Comparison of ENCODE assay signal across 8 mouse cellular contexts in the genomic region with DNA sequence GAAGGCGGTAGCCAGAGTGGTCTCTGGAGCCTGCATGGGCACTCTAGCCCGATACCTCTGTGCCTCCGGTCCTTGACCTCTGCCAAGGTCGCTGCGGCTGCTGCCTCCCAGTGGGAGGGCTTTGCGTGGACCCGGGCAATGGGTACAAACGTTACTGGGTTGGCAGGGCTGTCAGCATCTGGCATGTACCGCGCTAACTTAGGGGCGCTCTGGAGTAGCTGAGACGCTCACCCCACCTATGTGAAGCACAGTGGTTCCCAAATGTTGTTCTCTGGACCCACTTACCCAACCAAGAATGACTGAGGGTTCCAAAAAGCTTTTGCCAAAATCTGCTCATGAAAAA. TPM values are rescaled to one million over a fixed set of nuclear protein-coding genes. Genes with fewer than 3 reads are reported as not detected.
A peak's percentile ranks its signal among the peaks of the same experiment; 100 is the strongest.
DNase-seq lines count a peak whose midpoint lies in the region; ATAC-seq and TF ChIP-seq lines count a peak whose summit lies in the region.

No protein-coding gene starts in this region.

- no peaks in the 10 kb centered on the region for H3K36me3 ChIP-seq in kidney, embryonic 14.5 days (ENCODE audit: control insufficient read depth, insufficient read depth, low read length)
- no peaks in the 10 kb centered on the region for H3K36me3 ChIP-seq in midbrain, postnatal 0 days (ENCODE audit: insufficient read depth, low read length)

- 2% methylated on average over 12 of the region's 12 CpGs for WGBS in kidney, embryonic 14.5 days
- WGBS in midbrain, postnatal 0 days = under 1% methylated on average over 12 of the region's 12 CpGs

- peak; percentile 29; the same call in 1 of the 2 replicates for TF ChIP-seq CTCF in midbrain, postnatal 0 days (IDR thresholded peaks at IDR 0.05)

- H3K4me3 ChIP-seq in kidney, embryonic 14.5 days (ENCODE audit: low read length) = peak overlapping the region; percentile 74
- H3K4me3 ChIP-seq in midbrain, postnatal 0 days (ENCODE audit: low read depth, low read length) = peak overlapping the region; percentile 66

- H3K9ac ChIP-seq in kidney, embryonic 14.5 days (ENCODE audit: low read depth, low read length) = peak overlapping the region; percentile 74
- H3K9ac ChIP-seq in midbrain, postnatal 0 days (replicated peaks; ENCODE audit: low read length, poor library complexity, severe bottlenecking) = peak overlapping the region; percentile 67

- H3K4me1 ChIP-seq in kidney, embryonic 14.5 days (ENCODE audit: control insufficient read depth, insufficient read depth, low read length) = no peaks in the 10 kb centered on the region
- H3K4me1 ChIP-seq in midbrain, postnatal 0 days (ENCODE audit: insufficient read depth, low read length) = no peaks in the 10 kb centered on the region

- no peak for DNase-seq in kidney, postnatal 36 days
- DNase-seq in c-Kit-positive CD71-positive TER-119-negative erythroid progenitor cells, embryonic 14.5 days (ENCODE audit: low read depth) = peak; percentile 33
- DNase-seq in midbrain, postnatal 0 days (ENCODE audit: low spot score) = peak; percentile 18
- no peak for DNase-seq in layer of hippocampus, postnatal 25 days (ENCODE audit: extremely low spot score in 1 of 2, low spot score in 1 of 2)
- DNase-seq in thymus, postnatal 10 days (ENCODE audit: low spot score in 2 of 2) = no peak

- no peak; the same call in 1 of the 2 replicates for ATAC-seq in kidney, embryonic 14.5 days (ENCODE audit: low FRiP score, low TSS enrichment)
- ATAC-seq in inflammation-experienced regulatory T-cells, adult 6 months = peak; percentile 78
- peak; percentile 55 for ATAC-seq in midbrain, postnatal 0 days (ENCODE audit: low FRiP score)
- no peak for ATAC-seq in cerebellum, adult (ENCODE audit: insufficient number of reproducible peaks, low FRiP score, low TSS enrichment)

- H3K27me3 ChIP-seq in kidney, embryonic 14.5 days (ENCODE audit: control insufficient read depth, insufficient read depth, low read length) = no peaks in the 10 kb centered on the region
- no peaks in the 10 kb centered on the region for H3K27me3 ChIP-seq in midbrain, postnatal 0 days (ENCODE audit: insufficient read depth, low read length)

- peak overlapping the region; percentile 70 for H3K4me2 ChIP-seq in kidney, embryonic 14.5 days (replicated peaks; ENCODE audit: low read depth, low read length)
- H3K4me2 ChIP-seq in midbrain, postnatal 0 days (ENCODE audit: low read depth, low read length, poor library complexity, severe bottlenecking) = peak overlapping the region; percentile 73

- H3K9me3 ChIP-seq in kidney, embryonic 14.5 days (ENCODE audit: control insufficient read depth, low read length) = no peaks in the 10 kb centered on the region
- H3K9me3 ChIP-seq in midbrain, postnatal 0 days (ENCODE audit: low read length) = no peaks in the 10 kb centered on the region

- H3K27ac ChIP-seq in kidney, embryonic 14.5 days (ENCODE audit: low read depth, low read length) = no peak overlapping the region
- no peak overlapping the region for H3K27ac ChIP-seq in midbrain, postnatal 0 days (ENCODE audit: low read depth, low read length)

RNA-seq across cellular contexts. Expression of a gene that starts 0.3 kb away (rescaled TPM):
- 29.0 and 30.3 TPM in 2 replicates for polyA plus RNA-seq in kidney, embryonic 14.5 days (2014; fragmentation: Nextera tagmentation; extraction: Ambion mirVana)
- polyA plus RNA-seq in inflammation-experienced regulatory T-cells, adult 6 months (2017; shearing (Covaris generic)) = 10 to 100 TPM in 2 of 3 experiments, 1 to 10 TPM in 1; 8.4 to 10.6 (median 10.4) TPM
- 8.7 and 13.3 TPM in 2 replicates for total RNA-seq in midbrain, postnatal 0 days (2014; rRNA removed)
- 21.1 and 21.6 TPM in 2 replicates for polyA plus RNA-seq in midbrain, postnatal 0 days (2015; fragmentation: Nextera tagmentation; extraction: Ambion mirVana)
- total RNA-seq in layer of hippocampus, postnatal 25 days (2021) = 10 to 100 TPM; 24.5 to 28.2 TPM

Comparison
In these comparisons a context has a peak if more than half of its experiments do, and no peak if none do; other contexts are left out.
1. ATAC-seq: peak in inflammation-experienced regulatory T-cells, adult 6 months (single experiment) and midbrain, postnatal 0 days (single experiment); none in kidney, embryonic 14.5 days (single experiment) and cerebellum, adult (single experiment).
2. DNase-seq: peak in c-Kit-positive CD71-positive TER-119-negative erythroid progenitor cells, embryonic 14.5 days (single experiment) and midbrain, postnatal 0 days (single experiment); none in kidney, postnatal 36 days (0 of 2), layer of hippocampus, postnatal 25 days (0 of 2) and thymus, postnatal 10 days (0 of 2).